Mouse (Mus musculus): ENCODE results near the gene Atp5h.

Atp5h gene

GRCm38 (mm10) chr11:115370368-115370767 lies 49.4 kb downstream of the Atp5h start:
- in situ Hi-C loops (cut with MboI; ENCODE audit: low sequenced_read_pairs), result no loop called here

- in situ Hi-C loops (cut with MboI; ENCODE audit: low sequenced_read_pairs), result no loop called here
Observed at GRCm38 (mm10) chr11:115367395-115367944, 52.3 kb downstream of the Atp5h start, which contains the start of gene Hid1. Hid1 (minus strand) TSS chr11:115367756.

GRCm38 (mm10) chr11:115366706-115367394 lies 52.9 kb downstream of the Atp5h start:
- in situ Hi-C loops (cut with MboI; ENCODE audit: low sequenced_read_pairs), result no loop called here

GRCm38 (mm10) chr11:115366039-115366705 lies 53.6 kb downstream of the Atp5h start:
- in situ Hi-C loops (cut with MboI; ENCODE audit: low sequenced_read_pairs), result no loop called here

Measured in CH12F3 (cell line).